Mouse (Mus musculus) cerebellum, adult 8-10 months (tissue): Measurements from ENCODE around the gene Itch.
"Not testable (repeated sequence)": the region's sequence is repeated elsewhere in the genome, so short reads cannot be mapped to it uniquely, and the experiment has no call there.

Experiments
- DNase-seq: peaks from one replicate; pipeline ENCODE4 v3.0.0; 2022

The Itch gene

GRCm38 (mm10) chr2:155133011-155133976 is at the start of gene Itch:
Gene Itch, plus strand, starts transcription at chr2:155133509.
- peak; percentile 91 for DNase-seq

DNA sequence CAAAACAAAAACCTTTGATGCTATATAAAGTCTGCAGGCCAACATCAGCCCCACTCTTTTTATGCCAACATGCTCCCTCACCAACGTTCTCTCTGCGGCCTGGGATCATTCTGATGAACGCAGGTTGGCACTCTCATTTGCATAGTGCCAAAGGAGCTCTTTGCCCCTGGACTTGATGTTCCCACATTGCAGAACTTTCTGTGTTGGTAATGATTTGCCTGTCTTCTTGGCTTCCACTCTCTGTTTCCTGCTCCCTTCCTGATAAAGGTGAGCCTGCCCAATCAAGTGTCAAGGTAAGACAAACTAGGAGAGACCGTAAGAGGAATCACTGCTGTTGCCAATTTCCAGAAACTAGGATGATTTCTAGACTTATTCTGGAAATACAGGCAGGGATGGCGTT is 48.8 kb upstream of the Itch start:
- DNase-seq, result no peak

- no peak for DNase-seq
Observed at GRCm38 (mm10) chr2:155086328-155086727, 47.0 kb upstream of the Itch start.

GRCm38 (mm10) chr2:155088264-155088663 is 45.0 kb upstream of the Itch start:
- DNase-seq, result no peak

GRCm38 (mm10) chr2:155090909-155091742 is 42.2 kb upstream of the Itch start:
- DNase-seq, result no peak

DNA sequence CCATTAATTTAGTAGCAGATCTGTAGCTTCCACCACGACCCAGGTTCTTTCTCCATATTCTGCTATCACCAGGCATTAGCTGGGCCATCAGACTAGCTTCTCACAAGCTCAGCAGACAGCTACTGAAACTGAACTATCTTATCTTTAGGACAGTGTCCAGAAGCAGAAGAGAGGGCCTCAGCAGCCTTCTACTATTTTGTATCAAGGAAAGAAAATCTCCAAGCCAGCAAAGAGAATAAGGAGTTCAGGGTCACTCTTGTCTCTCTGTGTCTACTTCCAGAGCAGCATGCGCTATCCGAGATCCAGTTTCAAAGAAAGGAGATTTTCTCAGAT is 41.6 kb upstream of the Itch start:
- DNase-seq, result no peak

- no peak for DNase-seq
Observed at GRCm38 (mm10) chr2:155093418-155093817, 39.9 kb upstream of the Itch start.

- DNase-seq, result no peak
Observed at GRCm38 (mm10) chr2:155098720-155099380, 34.5 kb upstream of the Itch start.

- no peak for DNase-seq
Observed at GRCm38 (mm10) chr2:155099421-155099820, 33.9 kb upstream of the Itch start.

DNA sequence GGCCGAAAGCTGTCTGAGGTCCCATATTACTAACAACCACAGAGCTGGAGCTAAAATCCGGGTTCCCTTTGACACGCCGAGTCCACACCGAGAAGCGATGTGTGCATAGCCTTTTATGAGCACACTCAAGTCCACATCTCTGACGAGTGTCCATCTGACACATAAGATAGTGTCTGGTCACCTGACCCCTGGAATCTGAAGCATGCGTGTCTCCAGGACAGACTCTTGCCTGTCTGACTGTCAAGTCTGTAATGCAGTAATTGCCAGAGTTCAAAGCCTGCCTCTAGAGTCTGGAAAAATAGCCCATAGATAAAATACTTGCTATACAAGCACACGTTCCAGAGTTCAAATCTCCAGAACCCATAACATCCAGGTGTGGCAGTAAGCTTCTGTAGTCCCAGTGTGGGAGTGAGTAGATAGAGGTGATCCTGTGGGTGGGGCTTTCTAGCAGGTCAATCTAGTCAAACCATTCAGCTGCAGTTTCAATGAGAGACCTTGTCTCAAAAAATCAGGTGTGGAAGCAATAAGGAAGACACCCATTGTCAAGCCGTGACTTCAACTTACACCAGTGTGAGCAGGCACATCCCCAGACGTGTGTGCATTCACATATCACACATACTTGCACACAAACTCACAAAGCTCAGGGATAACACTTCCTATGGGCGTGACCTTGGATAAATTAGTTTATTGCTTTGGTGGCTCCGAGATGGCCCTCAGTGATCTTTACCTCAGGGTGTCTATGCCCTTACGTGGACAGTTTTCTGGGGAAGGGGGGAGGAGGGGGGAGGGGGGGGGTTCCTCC is 33.1 kb upstream of the Itch start:
- DNase-seq, result no peak

GRCm38 (mm10) chr2:155100796-155101259 is 32.5 kb upstream of the Itch start:
- no peak for DNase-seq

DNA sequence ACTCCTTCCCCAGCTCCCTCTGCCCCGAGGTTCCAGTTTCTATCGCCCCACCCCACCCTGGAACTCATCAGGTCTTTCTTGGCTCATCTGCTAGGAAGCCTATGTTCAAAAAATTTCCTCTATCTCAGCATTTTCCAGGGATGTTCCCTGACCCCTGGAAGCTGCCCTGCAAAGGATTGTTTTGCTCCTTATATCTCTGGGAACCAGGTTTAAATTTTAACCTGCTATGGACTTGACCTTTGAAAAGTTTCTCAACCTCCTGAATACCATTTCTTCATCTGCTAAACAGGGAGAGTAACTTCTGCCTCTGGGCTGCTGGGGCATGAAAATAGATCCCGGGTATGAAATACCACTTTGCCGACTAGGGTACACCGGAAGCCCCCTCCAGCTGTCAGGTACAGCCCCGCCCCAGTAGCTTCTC is 31.5 kb upstream of the Itch start:
- DNase-seq, result no peak

- DNase-seq, result no peak
Observed at GRCm38 (mm10) chr2:155103607-155104006, 29.7 kb upstream of the Itch start.

- not testable (repeated sequence) for DNase-seq
Observed at GRCm38 (mm10) chr2:155107276-155107675, 26.0 kb upstream of the Itch start.

DNA sequence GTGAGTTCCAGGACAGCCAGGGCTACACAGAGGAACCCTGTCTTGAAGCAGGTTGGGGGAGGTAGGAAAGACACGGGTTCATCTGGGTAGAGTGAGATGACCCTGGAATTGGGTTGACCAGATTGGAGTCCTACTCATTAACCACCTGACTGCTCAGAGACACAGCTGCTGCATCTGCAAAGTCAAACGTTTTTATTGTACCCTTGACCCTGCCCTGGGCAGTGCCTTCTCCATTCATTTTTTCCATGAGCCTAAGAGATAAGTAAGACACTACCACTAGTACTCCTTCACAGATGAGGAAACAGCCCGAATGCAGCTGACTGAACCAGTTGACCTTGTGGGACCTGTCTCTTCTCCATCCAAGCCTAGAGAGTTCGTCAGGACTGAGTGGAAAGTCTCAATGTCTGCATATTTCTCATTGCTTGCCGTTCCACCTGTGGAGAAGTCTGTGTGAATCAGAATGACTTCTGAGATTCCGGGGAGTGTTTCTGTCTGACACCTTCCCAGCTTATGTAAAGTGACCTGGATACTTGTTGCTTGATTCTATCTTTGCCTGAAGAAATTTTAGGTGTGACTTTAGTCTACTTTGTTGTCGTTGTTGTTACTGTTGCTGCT is 18.0 kb upstream of the Itch start:
- DNase-seq, result no peak

DNA sequence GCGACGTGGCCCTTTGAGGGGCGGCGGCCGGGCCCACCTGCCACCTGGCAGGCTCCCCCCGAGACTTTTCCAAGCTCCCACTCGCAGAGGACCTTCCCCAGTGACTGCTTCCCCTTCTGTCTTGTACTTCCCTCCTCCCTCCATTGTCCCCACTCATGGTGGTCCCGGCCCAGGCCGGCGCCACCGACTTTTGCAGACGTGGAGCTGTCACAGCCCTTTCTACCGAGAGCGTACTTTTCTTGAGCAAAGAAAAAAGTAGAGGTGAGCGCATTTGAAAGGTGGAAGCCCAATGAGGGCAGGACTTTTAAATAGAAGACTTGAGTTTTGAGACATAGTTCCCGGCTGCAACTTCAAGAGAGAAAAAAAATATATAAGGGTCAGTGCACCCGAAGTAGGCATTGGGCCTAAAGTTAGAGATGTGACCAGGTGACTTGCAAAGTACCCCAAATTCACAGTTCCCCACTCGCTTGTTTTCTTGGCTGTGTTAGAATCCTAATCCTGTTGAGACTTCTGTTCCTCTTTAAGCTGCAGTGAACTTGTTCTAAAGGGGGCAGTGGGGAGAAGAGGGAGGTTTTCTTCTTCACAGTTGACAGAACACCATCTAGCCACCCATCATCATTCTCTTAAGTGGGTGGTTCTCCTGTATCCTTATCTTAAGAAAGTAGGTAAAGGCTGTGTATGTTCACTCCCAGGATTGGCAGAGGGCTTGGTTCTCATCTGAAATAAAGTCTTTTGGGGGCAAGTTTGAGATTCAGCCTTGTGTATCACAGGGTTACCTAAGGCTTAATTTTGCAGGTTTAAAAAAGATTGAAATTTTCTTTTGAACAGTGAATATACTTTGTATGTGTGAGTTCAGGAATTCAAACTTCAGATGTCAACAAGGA is 910 bp downstream of the Itch start:
- DNase-seq, result no peak

- no peak for DNase-seq
Observed at GRCm38 (mm10) chr2:155135092-155135491, 1.8 kb downstream of the Itch start.

DNA sequence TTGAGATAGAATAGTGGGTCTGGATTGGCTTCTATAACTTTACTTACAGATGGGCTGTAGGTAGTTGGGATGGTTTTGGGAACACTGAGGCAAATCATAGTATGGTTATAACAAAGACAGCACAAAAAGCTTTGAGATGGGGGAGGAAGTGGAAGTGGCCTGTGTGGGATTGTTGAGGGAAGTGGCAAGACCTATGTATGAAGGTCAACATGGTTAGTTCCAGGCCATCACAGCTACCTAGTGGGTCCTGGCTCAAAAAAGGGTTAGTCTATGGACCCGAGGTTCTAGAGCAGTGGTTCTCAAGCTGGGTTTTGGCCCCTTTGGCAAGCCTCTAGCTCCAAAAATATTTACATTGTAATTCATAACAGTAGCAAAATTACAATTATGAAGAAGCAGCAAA is 2.2 kb downstream of the Itch start:
- DNase-seq, result no peak

GRCm38 (mm10) chr2:155140986-155141385 is 7.7 kb downstream of the Itch start:
- no peak for DNase-seq

DNA sequence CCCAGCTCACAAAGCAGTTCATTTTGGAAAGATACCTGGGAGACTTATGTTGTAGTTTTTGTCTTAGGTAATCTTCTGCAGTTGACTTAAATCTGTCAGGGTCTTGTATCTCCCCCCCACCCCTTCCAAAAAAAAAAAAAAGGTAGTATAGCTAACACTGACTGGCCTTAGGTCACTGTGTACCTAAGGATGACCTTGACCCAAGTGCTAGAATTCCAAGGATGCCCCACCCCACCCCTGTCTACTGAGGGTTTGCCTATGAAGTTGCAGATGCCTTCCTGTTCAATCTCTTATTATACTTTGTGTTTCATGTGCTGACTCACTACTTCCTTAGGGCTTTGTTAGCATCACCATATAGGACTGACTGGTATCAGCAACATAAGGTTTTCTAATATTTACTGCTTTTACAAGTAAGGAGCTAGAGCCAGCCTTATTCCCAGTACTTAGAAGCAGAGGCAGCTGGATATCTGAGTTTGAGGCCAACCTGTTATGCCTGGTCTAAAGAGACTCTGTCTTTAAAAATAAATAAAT is 8.8 kb downstream of the Itch start:
- DNase-seq, result no peak

DNA sequence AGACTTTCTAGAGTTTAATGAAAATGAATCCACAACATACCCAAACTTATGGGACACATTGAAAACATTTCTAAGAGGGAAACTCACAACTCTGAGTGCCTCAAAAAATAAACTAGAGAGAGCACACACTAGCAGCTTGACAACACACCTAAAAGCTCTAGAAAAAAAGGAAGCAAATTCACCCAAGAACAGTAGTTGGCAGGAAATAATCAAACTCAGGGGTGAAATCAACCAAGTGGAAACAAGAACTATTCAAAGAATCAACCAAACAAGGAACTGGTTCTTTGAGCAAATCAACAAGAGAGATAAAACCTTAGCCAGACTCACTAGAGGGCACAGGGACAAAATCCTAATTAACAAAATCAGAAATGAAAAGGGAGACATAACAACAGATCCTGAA is 16.0 kb downstream of the Itch start:
- DNase-seq, result not testable (repeated sequence)
